Comparison of ENCODE assay signal across 19 mouse cellular contexts in the genomic region with DNA sequence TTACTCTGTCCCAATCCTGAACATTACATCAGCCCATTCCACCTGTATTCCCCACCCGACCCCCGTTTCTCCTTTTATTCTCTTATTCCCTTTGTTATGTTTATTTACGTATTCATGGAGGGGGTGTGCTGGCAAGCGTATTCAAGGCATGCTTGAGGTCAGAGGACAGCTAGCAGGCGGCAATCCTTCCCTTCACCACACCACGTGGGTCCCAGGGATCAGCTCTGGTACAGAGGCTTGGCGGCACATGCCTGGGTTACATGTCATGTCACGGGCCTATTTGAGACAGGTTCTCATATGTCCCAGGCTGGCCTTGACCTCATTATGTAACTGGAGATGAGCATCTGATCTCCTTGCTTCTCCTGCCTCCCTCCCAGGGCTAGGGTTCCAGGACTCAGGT. TPM values are rescaled to one million over a fixed set of nuclear protein-coding genes. Genes with fewer than 3 reads are reported as not detected.
DNase-seq lines count a peak whose midpoint lies in the region; ATAC-seq and TF ChIP-seq lines count a peak whose summit lies in the region.
"Had no signal": no experiment of that assay in that cellular context is flagged by ENCODE, and none has a peak within 500 bp of the region (broad histone marks: within the 10 kb centered on the region; RNA-seq: fewer than 3 reads in every experiment).

No protein-coding gene starts in this region.

- peaks cover 10% of the 10 kb centered on the region for H3K4me1 ChIP-seq in forebrain, embryonic 13.5 days
- peaks cover 19% of the 10 kb centered on the region for H3K4me1 ChIP-seq in forebrain, embryonic 10.5 days
- H3K4me1 ChIP-seq in kidney, postnatal 0 days (replicated peaks; ENCODE audit: insufficient read depth, low read length) = no peaks in the 10 kb centered on the region
- H3K4me1 ChIP-seq in E14TG2a.4 (replicated peaks; ENCODE audit: low read depth, low read length) = peaks cover 96% of the 10 kb centered on the region
- H3K4me1 ChIP-seq in embryonic facial prominence, embryonic 10.5 days = peaks cover 16% of the 10 kb centered on the region
- H3K4me1 ChIP-seq: limb, embryonic 10.5 days; lung, embryonic 15.5 days; stomach, embryonic 15.5 days had no signal

- TF ChIP-seq CTCF in kidney, postnatal 0 days (IDR thresholded peaks at IDR 0.05; ENCODE audit: low read depth) = no peak
- no peak for TF ChIP-seq CTCF in E14TG2a.4 (conservative IDR thresholded peaks at IDR 0.05; ENCODE audit: low read length)

- H3K27me3 ChIP-seq in forebrain, embryonic 13.5 days = no peaks in the 10 kb centered on the region
- no peaks in the 10 kb centered on the region for H3K27me3 ChIP-seq in forebrain, embryonic 10.5 days (ENCODE audit: poor library complexity, severe bottlenecking)
- H3K27me3 ChIP-seq in kidney, postnatal 0 days (ENCODE audit: insufficient read depth, low read length) = no peaks in the 10 kb centered on the region
- no peaks in the 10 kb centered on the region for H3K27me3 ChIP-seq in E14TG2a.4 (ENCODE audit: insufficient read depth, low read length)
- H3K27me3 ChIP-seq in embryonic facial prominence, embryonic 10.5 days (replicated peaks; ENCODE audit: low read depth, poor library complexity, severe bottlenecking) = no peaks in the 10 kb centered on the region
- H3K27me3 ChIP-seq: lung, embryonic 15.5 days; stomach, embryonic 15.5 days had no signal

- H3K4me3 ChIP-seq in forebrain, embryonic 13.5 days = no peak overlapping the region
- no peak overlapping the region for H3K4me3 ChIP-seq in forebrain, embryonic 10.5 days
- H3K4me3 ChIP-seq in kidney, postnatal 0 days (replicated peaks; ENCODE audit: low read depth, low read length) = no peak overlapping the region
- peak overlapping the region; percentile 50 for H3K4me3 ChIP-seq in E14TG2a.4 (replicated peaks; ENCODE audit: low read length)
- H3K4me3 ChIP-seq in embryonic facial prominence, embryonic 10.5 days = peak overlapping the region; percentile 11; the same call in 1 of the 2 replicates
- H3K4me3 ChIP-seq: limb, embryonic 10.5 days; liver, embryonic 12.5 days; lung, embryonic 15.5 days; stomach, embryonic 15.5 days had no signal

- H3K36me3 ChIP-seq in forebrain, embryonic 13.5 days (ENCODE audit: poor library complexity, severe bottlenecking) = peaks cover 94% of the 10 kb centered on the region
- H3K36me3 ChIP-seq in forebrain, embryonic 10.5 days (replicated peaks) = peaks cover 96% of the 10 kb centered on the region
- peaks cover 11% of the 10 kb centered on the region for H3K36me3 ChIP-seq in kidney, postnatal 0 days (ENCODE audit: insufficient read depth, low read length)
- peaks cover 56% of the 10 kb centered on the region for H3K36me3 ChIP-seq in E14TG2a.4 (ENCODE audit: insufficient read depth, low read length)
- H3K36me3 ChIP-seq in embryonic facial prominence, embryonic 10.5 days (replicated peaks) = peaks cover 92% of the 10 kb centered on the region

- H3K4me2 ChIP-seq in forebrain, embryonic 13.5 days = no peak overlapping the region
- no peak overlapping the region for H3K4me2 ChIP-seq in kidney, postnatal 0 days (ENCODE audit: low read length)
- H3K4me2 ChIP-seq: liver, embryonic 12.5 days; lung, embryonic 15.5 days; stomach, embryonic 15.5 days had no signal

- 42% methylated on average over 8 of the region's 8 CpGs for WGBS in forebrain, embryonic 13.5 days
- WGBS in forebrain, embryonic 10.5 days = 61% methylated on average over 8 of the region's 8 CpGs
- WGBS in kidney, postnatal 0 days = 42% methylated on average over 8 of the region's 8 CpGs
- 34% methylated on average over 8 of the region's 8 CpGs for WGBS in embryonic facial prominence, embryonic 10.5 days

- H3K27ac ChIP-seq in forebrain, embryonic 13.5 days = no peak overlapping the region
- no peak overlapping the region for H3K27ac ChIP-seq in forebrain, embryonic 10.5 days
- no peak overlapping the region for H3K27ac ChIP-seq in kidney, postnatal 0 days
- peak overlapping the region; percentile 21 for H3K27ac ChIP-seq in embryonic facial prominence, embryonic 10.5 days (replicated peaks)
- H3K27ac ChIP-seq: limb, embryonic 10.5 days; liver, embryonic 12.5 days; lung, embryonic 15.5 days; stomach, embryonic 15.5 days had no signal

- H3K9me3 ChIP-seq in forebrain, embryonic 13.5 days (replicated peaks) = no peaks in the 10 kb centered on the region
- H3K9me3 ChIP-seq in forebrain, embryonic 10.5 days = no peaks in the 10 kb centered on the region
- no peaks in the 10 kb centered on the region for H3K9me3 ChIP-seq in kidney, postnatal 0 days (replicated peaks; ENCODE audit: low read length)
- H3K9me3 ChIP-seq in E14TG2a.4 (ENCODE audit: low read length) = no peaks in the 10 kb centered on the region
- no peaks in the 10 kb centered on the region for H3K9me3 ChIP-seq in embryonic facial prominence, embryonic 10.5 days
- H3K9me3 ChIP-seq: limb, embryonic 10.5 days; liver, embryonic 12.5 days; lung, embryonic 15.5 days; stomach, embryonic 15.5 days had no signal

- peak overlapping the region; percentile 26; the same call in 1 of the 2 replicates for H3K9ac ChIP-seq in forebrain, embryonic 13.5 days
- no peak overlapping the region for H3K9ac ChIP-seq in kidney, postnatal 0 days (ENCODE audit: low read depth, low read length)
- H3K9ac ChIP-seq: liver, embryonic 12.5 days; lung, embryonic 15.5 days; stomach, embryonic 15.5 days had no signal

- no peak for ATAC-seq in forebrain, embryonic 13.5 days
- no peak for ATAC-seq in kidney, postnatal 0 days (replicated peaks; ENCODE audit: low FRiP score, low read depth)
- ATAC-seq: intestine, embryonic 16.5 days; liver, embryonic 12.5 days had no signal

- no peak for DNase-seq in forebrain, embryonic 10.5 days (ENCODE audit: extremely low spot score, low spot score)
- DNase-seq in kidney, postnatal 0 days (ENCODE audit: low spot score) = peak; percentile 18
- DNase-seq in kidney, postnatal 36 days = no peak
- peak; percentile 69 for DNase-seq in embryonic facial prominence, embryonic 10.5 days (ENCODE audit: low spot score)
- no peak for DNase-seq in frontal cortex, adult 2 months (ENCODE audit: extremely low spot score in 1 of 2, low spot score in 1 of 2)
- DNase-seq in adrenal gland, postnatal 14 days = no peak
- DNase-seq: adrenal gland, postnatal 10 days; cerebellum, adult 9-10 months; heart, postnatal 10 days; kidney, postnatal 4 days; layer of hippocampus, postnatal 36 days had no signal

RNA-seq across cellular contexts. Expression of a gene that starts 11.9 kb away (rescaled TPM):
- polyA plus RNA-seq in forebrain, embryonic 13.5 days (2015; fragmentation: Nextera tagmentation; extraction: Ambion mirVana) = 6.1 and 6.5 TPM in 2 replicates
- polyA plus RNA-seq in forebrain, embryonic 10.5 days (2016; fragmentation: Nextera tagmentation; extraction: Ambion mirVana) = 2.2 TPM in 2 replicates
- polyA plus RNA-seq in kidney, postnatal 0 days (2015; fragmentation: Nextera tagmentation; extraction: Ambion mirVana) = 0.71 and 0.78 TPM in 2 replicates
- polyA plus RNA-seq in embryonic facial prominence, embryonic 10.5 days (2016; fragmentation: Nextera tagmentation; extraction: Ambion mirVana) = 2.0 and 2.2 TPM in 2 replicates
- polyA plus RNA-seq in frontal cortex, adult 2 months (2012; rRNA removed) = 244 and 251 TPM in 2 replicates
- total RNA-seq in adrenal gland, postnatal 14 days (2021) = 6.0 and 8.4 TPM in 2 replicates
- total RNA-seq: MEL had no signal

RNA-seq across cellular contexts. Expression of a gene that starts 17.5 kb away (rescaled TPM):
- polyA plus RNA-seq in forebrain, embryonic 13.5 days (2015; fragmentation: Nextera tagmentation; extraction: Ambion mirVana) = 117 and 125 TPM in 2 replicates
- polyA plus RNA-seq in forebrain, embryonic 10.5 days (2016; fragmentation: Nextera tagmentation; extraction: Ambion mirVana) = 135 and 137 TPM in 2 replicates
- 99.7 and 99.9 TPM in 2 replicates for polyA plus RNA-seq in kidney, postnatal 0 days (2015; fragmentation: Nextera tagmentation; extraction: Ambion mirVana)
- 131 and 136 TPM in 2 replicates for polyA plus RNA-seq in embryonic facial prominence, embryonic 10.5 days (2016; fragmentation: Nextera tagmentation; extraction: Ambion mirVana)
- polyA plus RNA-seq in frontal cortex, adult 2 months (2012; rRNA removed) = 98.4 and 107 TPM in 2 replicates
- total RNA-seq in adrenal gland, postnatal 14 days (2021) = 34.0 and 37.9 TPM in 2 replicates

RNA-seq across cellular contexts. Expression of a gene that starts 22.7 kb away (rescaled TPM):
- 0.27 and 0.29 TPM in 2 replicates for polyA plus RNA-seq in forebrain, embryonic 13.5 days (2015; fragmentation: Nextera tagmentation; extraction: Ambion mirVana)
- polyA plus RNA-seq in forebrain, embryonic 10.5 days (2016; fragmentation: Nextera tagmentation; extraction: Ambion mirVana) = 0.11 and 0.20 TPM in 2 replicates
- 0.06 and 0.12 TPM in 2 replicates for polyA plus RNA-seq in kidney, postnatal 0 days (2015; fragmentation: Nextera tagmentation; extraction: Ambion mirVana)
- 0.14 and 0.20 TPM in 2 replicates for polyA plus RNA-seq in embryonic facial prominence, embryonic 10.5 days (2016; fragmentation: Nextera tagmentation; extraction: Ambion mirVana)
- 0.13 and 0.14 TPM in 2 replicates for polyA plus RNA-seq in frontal cortex, adult 2 months (2012; rRNA removed)
- 0.30 and 0.79 TPM in 2 replicates for total RNA-seq in adrenal gland, postnatal 14 days (2021)

RNA-seq across cellular contexts. Expression of a gene that starts 37.6 kb away (rescaled TPM):
- polyA plus RNA-seq in forebrain, embryonic 13.5 days (2015; fragmentation: Nextera tagmentation; extraction: Ambion mirVana) = 75.3 and 84.3 TPM in 2 replicates
- 98.9 and 101 TPM in 2 replicates for polyA plus RNA-seq in forebrain, embryonic 10.5 days (2016; fragmentation: Nextera tagmentation; extraction: Ambion mirVana)
- polyA plus RNA-seq in kidney, postnatal 0 days (2015; fragmentation: Nextera tagmentation; extraction: Ambion mirVana) = 61.2 and 64.8 TPM in 2 replicates
- 102 and 103 TPM in 2 replicates for polyA plus RNA-seq in embryonic facial prominence, embryonic 10.5 days (2016; fragmentation: Nextera tagmentation; extraction: Ambion mirVana)
- 74.3 and 83.4 TPM in 2 replicates for polyA plus RNA-seq in frontal cortex, adult 2 months (2012; rRNA removed)
- total RNA-seq in adrenal gland, postnatal 14 days (2021) = 60.3 and 70.7 TPM in 2 replicates

RNA-seq across cellular contexts. Expression of a gene that starts 43.5 kb away (rescaled TPM):
- 7.8 and 8.1 TPM in 2 replicates for polyA plus RNA-seq in forebrain, embryonic 13.5 days (2015; fragmentation: Nextera tagmentation; extraction: Ambion mirVana)
- 8.0 and 9.2 TPM in 2 replicates for polyA plus RNA-seq in forebrain, embryonic 10.5 days (2016; fragmentation: Nextera tagmentation; extraction: Ambion mirVana)
- 4.8 and 5.1 TPM in 2 replicates for polyA plus RNA-seq in kidney, postnatal 0 days (2015; fragmentation: Nextera tagmentation; extraction: Ambion mirVana)
- 9.3 and 11.0 TPM in 2 replicates for polyA plus RNA-seq in embryonic facial prominence, embryonic 10.5 days (2016; fragmentation: Nextera tagmentation; extraction: Ambion mirVana)
- polyA plus RNA-seq in frontal cortex, adult 2 months (2012; rRNA removed) = 128 and 129 TPM in 2 replicates
- total RNA-seq in adrenal gland, postnatal 14 days (2021) = 80.9 and 86.1 TPM in 2 replicates

Comparison
In these comparisons a context has a peak if more than half of its experiments do, and no peak if none do; other contexts are left out.
1. DNase-seq: peak in kidney, postnatal 0 days (single experiment) and embryonic facial prominence, embryonic 10.5 days (single experiment); none in forebrain, embryonic 10.5 days (single experiment), kidney, postnatal 36 days (0 of 2), frontal cortex, adult 2 months (0 of 2) and adrenal gland, postnatal 14 days (single experiment).
2. H3K4me3 ChIP-seq: peak in E14TG2a.4 (single experiment) and embryonic facial prominence, embryonic 10.5 days (single experiment); none in forebrain, embryonic 13.5 days (single experiment), forebrain, embryonic 10.5 days (single experiment) and kidney, postnatal 0 days (single experiment).
3. RNA of a gene that starts 11.9 kb away (polyA plus RNA-seq): 244 to 251 TPM in frontal cortex, adult 2 months; 6.1 to 6.5 TPM in forebrain, embryonic 13.5 days, 2.2 TPM in forebrain, embryonic 10.5 days, 2.0 to 2.2 TPM in embryonic facial prominence, embryonic 10.5 days and 0.71 to 0.78 TPM in kidney, postnatal 0 days; every median in the first group is over 10 times any median in the second.